Mouse (Mus musculus) hindbrain, embryonic 10.5 days (tissue): ENCODE measurements at regions not wholly inside any gene's neighbourhood (a gene's known extent, or its start where the extent isn't known, plus 50 kb on each side); places are given as distances from the start of the nearest gene placed in this dataset.

Experiments used
- DNase-seq: peaks from one replicate; pipeline ENCODE4 v3.0.0-alpha.2; 2017; ENCODE audit warnings: low spot score
- H3K27ac ChIP-seq: fragments of 300-500 bp; sonication (generic); 2 replicates; pipeline ENCODE4 v1.5.1; 2016; ENCODE audit warnings: mild to moderate bottlenecking, moderate library complexity
- H3K27me3 ChIP-seq: fragments of 300-500 bp; sonication (generic); 2 replicates; pipeline ENCODE4 v1.6.1; 2016; ENCODE audit warnings: mild to moderate bottlenecking; ENCODE audit not compliant: poor library complexity, insufficient read depth, severe bottlenecking
- H3K36me3 ChIP-seq: fragments of 300-500 bp; sonication (generic); 2 replicates; pipeline ENCODE4 v1.6.1; 2016; ENCODE audit warnings: mild to moderate bottlenecking, moderate library complexity
- H3K4me1 ChIP-seq: fragments of 300-500 bp; sonication (generic); replicated peaks from 2 replicates; pipeline ENCODE4 v1.6.1; 2016; ENCODE audit warnings: mild to moderate bottlenecking
- H3K4me3 ChIP-seq: fragments of 300-500 bp; sonication (generic); 2 replicates; pipeline ENCODE4 v1.5.1; 2016; ENCODE audit warnings: mild to moderate bottlenecking, moderate library complexity
- H3K9me3 ChIP-seq: fragments of 300-500 bp; sonication (generic); 2 replicates; pipeline ENCODE4 v1.6.1; 2016; ENCODE audit warnings: mild to moderate bottlenecking, moderate library complexity
- WGBS: fragments of 180-500 bp; shearing (Covaris S2); methylation state at CpG from one replicate; pipeline ENCODE4 v1.1.7; 2016; 5-methylcytosine and 5-hydroxymethylcytosine counted together

DNA sequence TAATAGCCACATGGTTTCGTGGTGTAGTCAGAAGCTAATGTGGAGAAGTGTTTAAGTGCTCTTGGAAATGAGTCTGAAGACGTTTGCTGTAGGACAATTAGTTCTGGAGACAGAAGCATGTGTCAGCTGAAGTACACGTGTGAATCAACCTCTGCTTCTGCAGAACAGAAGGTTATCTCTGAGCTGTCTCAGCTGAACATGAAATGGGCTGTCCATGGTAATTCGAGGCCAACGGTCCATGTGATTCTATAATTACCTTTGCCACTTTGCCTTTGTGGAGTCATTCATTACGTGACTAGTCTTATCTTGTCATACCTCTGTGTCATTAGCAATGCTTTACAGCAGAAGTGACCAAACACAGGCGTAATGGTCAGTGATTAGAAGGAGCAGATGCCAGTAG lies 295.6 kb upstream of the Veph1 start:
- H3K27ac ChIP-seq: no peak overlapping the region
- H3K27me3 ChIP-seq: peaks cover 7% of the 10 kb centered on the region; the same call in 1 of the 2 replicates
- DNase-seq: no peak
- no peaks in the 10 kb centered on the region for H3K9me3 ChIP-seq
- H3K36me3 ChIP-seq: no peaks in the 10 kb centered on the region
- 69% methylated on average over 7 of the region's 7 CpGs for WGBS
- H3K4me3 ChIP-seq: no peak overlapping the region
- H3K4me1 ChIP-seq: no peaks in the 10 kb centered on the region

DNA sequence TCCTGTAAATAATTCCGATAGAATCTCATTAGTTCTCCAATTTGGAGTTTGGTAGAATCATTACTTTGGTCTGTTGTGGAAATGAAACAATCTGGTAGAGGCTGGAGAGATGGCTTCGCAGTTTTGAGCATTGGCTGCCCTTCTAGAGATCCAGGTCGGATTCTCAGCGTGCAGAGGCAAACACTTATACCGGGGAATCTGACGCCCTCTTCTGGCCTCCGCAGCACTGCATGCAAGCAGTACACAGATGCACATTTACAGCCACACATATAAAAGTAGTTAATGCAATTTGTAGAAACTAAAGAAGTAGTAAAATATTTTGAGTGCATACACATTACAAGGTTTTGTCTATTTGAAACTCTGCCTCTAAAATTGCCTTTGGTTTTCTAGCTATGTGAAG lies 294.1 kb upstream of the Veph1 start:
- no peak overlapping the region for H3K4me3 ChIP-seq
- no peak overlapping the region for H3K27ac ChIP-seq
- H3K36me3 ChIP-seq: no peaks in the 10 kb centered on the region
- WGBS: 55% methylated on average over 7 of the region's 7 CpGs
- no peaks in the 10 kb centered on the region for H3K9me3 ChIP-seq
- H3K27me3 ChIP-seq: peaks cover 7% of the 10 kb centered on the region; the same call in 1 of the 2 replicates
- no peak for DNase-seq
- H3K4me1 ChIP-seq: no peaks in the 10 kb centered on the region

DNA sequence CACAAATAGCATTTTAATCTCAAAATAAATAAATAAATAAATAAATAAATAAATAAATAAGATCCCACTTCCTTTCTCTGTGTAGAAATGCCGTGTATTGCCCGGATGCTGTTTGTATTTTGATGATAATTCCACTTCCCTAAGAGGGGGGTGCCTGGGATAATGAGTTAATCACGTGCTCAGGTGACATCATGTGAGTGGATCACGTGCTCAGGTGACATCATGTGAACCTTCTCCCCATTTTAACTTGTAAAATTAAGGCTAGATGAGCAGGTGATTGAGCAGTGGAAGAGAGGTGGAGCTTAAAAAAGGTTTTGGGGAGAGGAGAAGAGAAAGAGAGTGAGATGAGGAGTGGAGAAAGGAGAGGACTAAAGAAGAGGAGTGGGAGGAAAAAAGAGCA lies 292.8 kb upstream of the Veph1 start:
- Histone ChIP-seq H3K36me3 (no peaks in the 10 kb centered on the region), H3K9me3 (no peaks in the 10 kb centered on the region), H3K4me3 (no peak overlapping the region), H3K27ac (no peak overlapping the region), H3K27me3 (peaks cover 7% of the 10 kb centered on the region; the same call in 1 of the 2 replicates), H3K4me1 (no peaks in the 10 kb centered on the region)
- DNase-seq: no peak
- WGBS: 88% methylated on average over 4 of the region's 4 CpGs

DNA sequence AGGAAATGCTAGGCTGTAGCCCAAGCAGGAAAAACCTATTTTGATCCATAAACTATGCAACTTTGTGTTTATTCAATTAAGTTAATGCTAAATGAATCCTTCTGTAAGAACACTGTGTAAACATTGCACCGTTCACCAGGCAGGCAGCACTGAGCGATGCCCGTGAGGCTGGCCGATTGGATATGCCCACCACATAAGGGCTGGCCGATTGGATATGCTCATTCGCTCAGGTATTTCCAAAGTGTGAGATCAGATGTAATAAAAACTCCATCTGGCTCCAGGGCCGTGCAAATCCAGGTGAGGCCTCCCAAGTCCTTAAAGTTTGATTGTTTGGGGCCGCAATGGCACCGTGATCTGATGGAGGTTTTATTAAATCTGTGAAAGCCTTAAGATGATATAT lies 288.2 kb upstream of the Veph1 start:
- DNase-seq: no peak
- no peak overlapping the region for H3K4me3 ChIP-seq
- no peaks in the 10 kb centered on the region for H3K4me1 ChIP-seq
- H3K9me3 ChIP-seq: no peaks in the 10 kb centered on the region
- no peak overlapping the region for H3K27ac ChIP-seq
- H3K27me3 ChIP-seq: peaks cover 2% of the 10 kb centered on the region; the same call in 1 of the 2 replicates
- no peaks in the 10 kb centered on the region for H3K36me3 ChIP-seq
- WGBS: 91% methylated on average over 9 of the region's 9 CpGs

DNA sequence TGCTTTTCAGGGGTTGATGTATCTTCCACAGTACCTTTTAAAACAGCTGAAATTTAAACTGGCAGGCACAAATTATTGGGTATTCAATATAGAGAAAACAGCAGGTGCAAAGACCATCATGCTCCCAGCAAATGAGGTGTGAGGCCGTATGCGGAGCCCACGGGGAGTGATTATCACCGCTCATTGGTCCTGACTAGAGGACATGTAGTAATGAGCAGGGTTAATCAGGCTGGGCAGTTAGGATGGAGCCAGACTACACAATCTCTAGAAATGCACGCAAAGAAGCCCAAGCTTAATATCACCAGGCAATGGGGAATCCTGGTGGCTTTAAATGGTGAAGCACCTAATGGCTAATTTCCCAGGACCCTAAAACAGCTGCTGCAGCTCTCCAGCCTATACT lies 287.5 kb upstream of the Veph1 start:
- Histone ChIP-seq H3K27ac (no peak overlapping the region), H3K36me3 (no peaks in the 10 kb centered on the region), H3K4me3 (no peak overlapping the region), H3K4me1 (no peaks in the 10 kb centered on the region), H3K27me3 (no peaks in the 10 kb centered on the region), H3K9me3 (no peaks in the 10 kb centered on the region)
- DNase-seq: no peak
- 86% methylated on average over 5 of the region's 5 CpGs for WGBS

DNA sequence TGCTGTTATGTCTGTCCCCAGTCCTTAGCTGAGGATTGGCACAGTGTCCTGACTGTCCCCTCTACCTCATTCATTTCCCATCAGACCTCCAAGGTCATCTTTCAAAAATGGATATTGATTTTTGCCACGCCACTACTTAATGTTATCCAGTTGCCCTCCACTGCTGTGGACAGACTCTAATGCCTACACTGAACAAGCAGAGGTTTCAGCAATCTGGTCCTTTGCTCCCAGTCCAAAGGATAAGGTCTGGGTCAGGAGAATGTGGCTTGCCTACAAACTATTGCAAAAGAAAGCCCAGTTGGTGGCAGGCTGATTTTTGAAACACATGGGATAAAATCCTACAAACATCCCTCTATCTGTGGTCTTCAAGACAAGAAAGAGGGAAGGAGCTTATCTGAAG lies 280.0 kb upstream of the Veph1 start:
- no peak for DNase-seq
- WGBS: 80% methylated on average over 1 of the region's 1 CpGs
- no peaks in the 10 kb centered on the region for H3K27me3 ChIP-seq
- H3K9me3 ChIP-seq: no peaks in the 10 kb centered on the region
- H3K27ac ChIP-seq: no peak overlapping the region
- no peaks in the 10 kb centered on the region for H3K36me3 ChIP-seq
- H3K4me3 ChIP-seq: no peak overlapping the region
- H3K4me1 ChIP-seq: no peaks in the 10 kb centered on the region

DNA sequence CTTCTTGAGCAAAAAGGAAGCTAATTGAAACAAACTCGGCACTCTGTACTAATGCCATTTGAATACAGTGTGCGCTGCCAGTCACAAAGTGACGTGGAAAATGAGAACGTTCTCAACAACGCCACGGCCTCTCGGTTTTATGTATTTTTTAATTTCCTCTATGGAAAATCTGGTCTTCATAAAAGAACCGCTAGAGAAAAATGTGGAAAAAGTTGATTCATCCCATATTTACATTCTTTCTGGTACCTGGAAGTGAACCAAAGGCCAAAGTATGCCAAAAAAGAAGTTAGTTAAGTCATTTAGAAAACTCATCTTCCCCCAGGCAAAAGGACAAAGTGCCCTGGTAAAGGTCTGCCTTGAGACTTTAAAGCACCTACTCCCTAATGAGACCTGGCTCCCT lies 277.7 kb upstream of the Veph1 start:
- no peaks in the 10 kb centered on the region for H3K4me1 ChIP-seq
- no peaks in the 10 kb centered on the region for H3K27me3 ChIP-seq
- no peak for DNase-seq
- H3K27ac ChIP-seq: no peak overlapping the region
- H3K4me3 ChIP-seq: no peak overlapping the region
- 88% methylated on average over 8 of the region's 8 CpGs for WGBS
- no peaks in the 10 kb centered on the region for H3K36me3 ChIP-seq
- H3K9me3 ChIP-seq: no peaks in the 10 kb centered on the region

DNA sequence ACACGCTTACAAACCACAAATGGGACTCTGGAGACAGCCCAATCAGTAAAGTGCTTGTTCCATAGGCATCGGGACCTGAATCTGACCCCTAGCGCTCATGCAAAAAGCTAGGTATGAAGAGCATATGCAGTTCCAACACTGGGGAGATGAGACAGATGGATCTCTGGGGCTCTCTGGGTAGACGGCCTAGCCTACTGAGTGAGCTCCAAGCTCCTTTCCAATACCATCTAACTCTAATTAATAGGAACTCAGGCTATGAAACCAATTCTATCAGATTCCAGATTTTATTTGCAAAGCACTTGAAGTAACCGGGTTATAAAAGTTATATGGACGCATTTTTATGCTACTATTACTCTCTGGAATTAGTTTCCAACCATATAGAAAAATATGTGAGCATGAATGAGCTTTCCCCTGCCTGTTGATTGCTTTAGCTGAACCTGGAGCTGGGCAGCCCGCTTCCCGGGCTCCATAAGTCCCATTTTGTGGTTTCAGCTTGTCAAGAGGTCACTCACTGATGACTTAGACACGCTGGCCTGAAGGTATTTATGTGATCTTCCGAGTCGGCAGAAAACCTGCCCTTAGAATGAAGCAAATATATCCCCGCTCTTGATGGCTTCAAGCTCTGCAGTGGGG lies 276.4 kb upstream of the Veph1 start:
- no peaks in the 10 kb centered on the region for H3K36me3 ChIP-seq

DNA sequence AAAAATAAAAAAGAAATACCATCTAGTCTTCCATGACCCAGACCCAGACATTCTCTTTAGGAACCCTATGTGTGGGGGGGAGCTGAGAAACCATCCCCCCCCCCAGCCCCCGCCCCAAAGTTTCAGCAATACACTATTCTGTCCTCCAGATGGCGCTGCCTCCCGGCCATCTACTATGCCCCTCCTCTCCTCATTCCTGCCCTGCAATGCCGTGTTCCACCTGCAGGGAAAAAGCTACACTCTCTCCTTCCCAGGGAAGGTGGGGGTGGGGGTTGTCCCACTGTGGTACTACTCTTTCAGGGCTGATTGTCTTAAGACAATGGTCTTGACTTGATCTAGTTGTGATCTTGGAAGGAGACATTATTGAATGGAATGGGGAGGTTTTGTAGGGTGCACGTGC lies 273.7 kb upstream of the Veph1 start:
- H3K9me3 ChIP-seq: 0 out of 2 replicates have a peak, but pooled peaks cover 6% of the 10 kb centered on the region

More for the DNA sequence above, 276.4 kb upstream of the Veph1 start:
- H3K27me3 ChIP-seq: no peaks in the 10 kb centered on the region
- H3K4me3 ChIP-seq: no peak overlapping the region
- H3K4me1 ChIP-seq: no peaks in the 10 kb centered on the region
- DNase-seq: no peak
- no peak overlapping the region for H3K27ac ChIP-seq
- WGBS: 88% methylated on average over 12 of the region's 12 CpGs
- H3K9me3 ChIP-seq: 0 out of 2 replicates have a peak, but pooled peaks cover 2% of the 10 kb centered on the region

DNA sequence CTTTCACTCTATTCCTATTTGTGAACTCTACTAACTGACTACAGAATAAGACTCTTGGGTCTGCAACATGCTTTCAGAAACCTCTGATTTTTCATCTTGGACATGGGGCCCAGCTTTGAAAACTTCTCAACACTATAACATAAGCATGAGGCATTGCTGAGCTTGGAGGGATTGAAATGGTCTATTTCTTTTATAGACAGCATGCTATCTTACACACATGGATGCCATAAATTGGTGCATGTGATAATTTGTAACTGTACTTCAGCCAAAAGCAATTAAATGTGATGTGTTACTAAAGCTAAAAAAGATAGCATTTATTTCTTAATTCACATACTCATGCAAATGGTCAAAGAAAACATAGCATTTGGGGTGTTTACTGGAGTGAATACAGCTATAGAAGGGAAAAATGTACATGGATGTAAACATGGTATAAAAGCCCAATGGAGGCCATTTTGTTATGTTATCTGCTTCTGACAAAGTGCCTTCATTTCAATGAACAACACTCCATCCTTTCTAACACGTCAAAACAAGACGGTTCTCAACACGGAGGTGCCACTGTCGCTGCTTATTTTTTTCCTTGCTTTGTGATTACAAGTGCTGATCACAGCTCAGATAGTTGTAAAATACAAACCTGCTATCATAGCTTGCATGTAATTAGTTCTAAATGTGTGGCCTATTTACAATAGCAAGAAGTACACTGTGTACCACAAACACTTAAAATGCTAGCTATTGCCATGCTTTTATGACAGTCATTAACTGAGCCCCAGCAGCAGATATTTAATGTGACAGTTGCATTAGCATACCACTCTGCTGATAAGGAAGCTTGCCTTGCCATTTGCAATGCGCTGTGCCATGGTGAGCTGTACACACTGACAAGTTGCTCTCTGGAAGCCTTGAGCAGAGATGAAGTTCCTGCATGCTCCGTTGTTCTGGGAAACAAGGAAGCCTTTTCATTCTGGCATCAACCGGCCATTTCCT lies 267.9 kb upstream of the Veph1 start:
- Histone ChIP-seq H3K4me3 (no peak overlapping the region), H3K27ac (no peak overlapping the region), H3K9me3 (0 out of 2 replicates have a peak, but pooled peaks cover 6% of the 10 kb centered on the region), H3K36me3 (no peaks in the 10 kb centered on the region), H3K27me3 (no peaks in the 10 kb centered on the region), H3K4me1 (no peaks in the 10 kb centered on the region)
- no peak for DNase-seq
- WGBS: 85% methylated on average over 7 of the region's 7 CpGs

More for the DNA sequence above, 273.7 kb upstream of the Veph1 start:
- H3K27ac ChIP-seq: no peak overlapping the region
- no peaks in the 10 kb centered on the region for H3K4me1 ChIP-seq
- WGBS: 70% methylated on average over 5 of the region's 5 CpGs
- no peaks in the 10 kb centered on the region for H3K36me3 ChIP-seq
- H3K27me3 ChIP-seq: no peaks in the 10 kb centered on the region
- no peak for DNase-seq
- H3K4me3 ChIP-seq: no peak overlapping the region

DNA sequence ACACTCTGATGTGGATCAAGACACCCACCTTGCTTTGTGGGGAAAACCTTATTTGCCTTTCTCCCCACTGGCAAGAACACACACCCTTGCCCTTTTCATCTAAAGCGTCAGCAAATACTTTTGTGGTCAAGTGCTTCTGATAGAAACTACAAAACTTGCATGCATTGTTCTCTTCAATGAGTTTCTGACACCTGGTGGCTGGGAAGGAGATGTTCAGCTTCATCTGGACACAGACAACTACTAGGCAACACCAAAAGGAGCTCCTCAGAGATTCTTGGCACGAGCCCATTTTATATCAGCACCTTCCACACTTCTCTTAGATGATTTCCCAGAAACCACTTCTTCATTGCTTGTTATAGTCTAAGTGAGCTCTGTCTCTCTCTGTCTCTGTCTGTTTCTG lies 266.7 kb upstream of the Veph1 start:
- H3K36me3 ChIP-seq: no peaks in the 10 kb centered on the region
- no peak for DNase-seq
- H3K4me3 ChIP-seq: no peak overlapping the region
- WGBS: 90% methylated on average over 2 of the region's 2 CpGs
- H3K27me3 ChIP-seq: no peaks in the 10 kb centered on the region
- 0 out of 2 replicates have a peak, but pooled peaks cover 6% of the 10 kb centered on the region for H3K9me3 ChIP-seq
- no peak overlapping the region for H3K27ac ChIP-seq
- 0 out of 2 replicates have a peak, but pooled peaks cover 5% of the 10 kb centered on the region for H3K4me1 ChIP-seq

DNA sequence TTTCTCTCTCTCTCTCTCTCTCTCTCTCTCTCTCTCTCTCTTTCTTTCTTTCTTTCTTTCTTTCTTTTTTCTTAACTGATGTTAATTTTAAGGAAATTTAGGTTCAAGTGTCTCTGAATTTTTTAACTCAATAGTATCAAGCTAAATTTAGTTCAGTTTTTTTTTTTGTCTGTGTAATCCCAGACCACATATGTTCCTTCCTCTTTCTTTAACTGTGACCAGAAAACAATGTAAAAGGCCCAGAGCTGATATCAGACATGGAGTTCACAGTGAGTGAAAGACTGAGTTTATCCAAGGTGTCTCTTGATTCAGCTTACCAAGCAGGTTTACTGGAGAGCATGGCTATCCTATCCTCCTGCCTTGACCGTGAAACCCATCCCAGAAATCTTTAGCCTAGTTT lies 258.9 kb upstream of the Veph1 start:
- H3K27ac ChIP-seq: no peak overlapping the region
- WGBS: 87% methylated on average over 1 of the region's 1 CpGs
- DNase-seq: no peak
- H3K4me3 ChIP-seq: no peak overlapping the region
- H3K9me3 ChIP-seq: no peaks in the 10 kb centered on the region
- H3K36me3 ChIP-seq: no peaks in the 10 kb centered on the region
- 0 out of 2 replicates have a peak, but pooled peaks cover 5% of the 10 kb centered on the region for H3K4me1 ChIP-seq
- H3K27me3 ChIP-seq: no peaks in the 10 kb centered on the region

DNA sequence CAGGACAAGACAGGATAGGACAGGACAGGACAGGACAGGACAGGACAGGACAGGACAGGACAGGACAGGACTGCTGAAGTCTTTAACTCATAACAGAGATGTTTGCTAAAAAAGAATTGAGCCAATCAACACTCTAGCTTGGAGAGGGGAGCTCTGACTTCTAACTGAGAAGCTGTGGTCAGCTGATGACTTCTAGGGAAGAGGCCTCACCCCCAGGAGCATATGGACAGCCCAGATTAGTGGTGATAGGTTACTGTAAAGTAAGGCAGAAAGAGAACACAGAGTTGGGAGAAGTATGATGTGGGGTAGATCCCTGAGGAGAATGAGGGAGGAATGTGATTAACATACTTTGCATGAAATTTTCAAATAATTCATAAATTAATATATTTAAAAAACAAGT lies 254.3 kb upstream of the Veph1 start:
- no peaks in the 10 kb centered on the region for H3K36me3 ChIP-seq
- H3K4me1 ChIP-seq: no peaks in the 10 kb centered on the region
- H3K27ac ChIP-seq: no peak overlapping the region
- DNase-seq: no peak
- no peaks in the 10 kb centered on the region for H3K27me3 ChIP-seq
- no peak overlapping the region for H3K4me3 ChIP-seq
- H3K9me3 ChIP-seq: no peaks in the 10 kb centered on the region
